Mouse (Mus musculus): Measurements from ENCODE around the gene Ccnt2.

DNA sequence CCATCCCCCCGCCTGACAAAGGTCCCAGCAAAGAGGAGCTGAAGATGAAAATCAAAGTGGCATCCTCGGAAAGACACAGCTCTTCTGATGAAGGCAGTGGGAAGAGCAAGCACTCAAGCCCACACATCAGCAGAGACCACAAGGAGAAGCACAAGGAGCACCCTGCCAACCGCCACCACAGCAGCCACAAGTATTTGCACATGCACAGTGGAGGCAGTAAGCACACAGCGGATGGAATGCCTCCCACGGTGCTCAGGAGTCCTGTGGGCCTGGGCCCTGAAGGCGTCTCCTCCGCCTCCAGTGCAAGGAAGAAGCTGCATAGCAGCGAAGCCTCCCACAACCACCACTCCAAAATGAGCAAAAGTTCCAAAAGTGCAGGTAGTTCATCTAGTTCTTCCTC, 29.0 kb downstream of the Ccnt2 start:
- no peak for TF ChIP-seq CTCF (IDR thresholded peaks at IDR 0.05; ENCODE audit: borderline replicate concordance, control insufficient read depth, extremely low read depth, insufficient read depth, low read length, poor library complexity)
- no peak for TF ChIP-seq POLR2A (IDR thresholded peaks at IDR 0.05; ENCODE audit: control insufficient read depth, extremely low read depth, insufficient read depth, low read length, poor library complexity)
